Mouse (Mus musculus) limb, embryonic 15.5 days (tissue): Measurements from ENCODE around the gene Surf4. TPM values are rescaled to one million over a fixed set of nuclear protein-coding genes. Genes with fewer than 3 reads are reported as not detected.
"Not testable (repeated sequence)": the region's sequence is repeated elsewhere in the genome, so short reads cannot be mapped to it uniquely, and the experiment has no call there.

Experiments used
- ATAC-seq: fragments of 200-750 bp; cut with Nextera tagmentation; 2 replicates; pipeline ENCODE4 v1.8.0; 2017; ENCODE audit warnings: low read depth, moderate TSS enrichment; ENCODE audit not compliant: insufficient number of reproducible peaks, low FRiP score, low TSS enrichment
- H3K27ac ChIP-seq: fragments of 300-500 bp; sonication (generic); 2 replicates; pipeline ENCODE4 v1.5.1; 2015; ENCODE audit warnings: moderate library complexity, mild to moderate bottlenecking, inconsistent platforms
- H3K27me3 ChIP-seq: fragments of 300-500 bp; sonication (generic); 2 replicates; pipeline ENCODE4 v1.6.1; 2015; ENCODE audit warnings: inconsistent platforms
- H3K36me3 ChIP-seq: fragments of 300-500 bp; sonication (generic); 2 replicates; pipeline ENCODE4 v1.6.1; 2015; ENCODE audit warnings: inconsistent platforms
- H3K4me1 ChIP-seq: fragments of 300-500 bp; sonication (generic); 2 replicates; pipeline ENCODE4 v1.6.1; 2015; ENCODE audit warnings: inconsistent platforms
- H3K4me2 ChIP-seq: fragments of 300-500 bp; sonication (generic); 2 replicates; pipeline ENCODE4 v1.6.1; 2015; ENCODE audit warnings: mild to moderate bottlenecking, inconsistent platforms
- H3K4me3 ChIP-seq: fragments of 300-500 bp; sonication (generic); 2 replicates; pipeline ENCODE4 v1.5.1; 2015; ENCODE audit warnings: mild to moderate bottlenecking, inconsistent platforms
- H3K9ac ChIP-seq: fragments of 300-500 bp; sonication (generic); 2 replicates; pipeline ENCODE4 v1.6.1; 2015; ENCODE audit warnings: inconsistent platforms
- H3K9me3 ChIP-seq: fragments of 300-500 bp; sonication (generic); 2 replicates; pipeline ENCODE4 v1.6.1; 2016; ENCODE audit warnings: inconsistent platforms
- WGBS: fragments of 180-500 bp; shearing (Covaris S2); methylation state at CpG from one replicate; pipeline ENCODE4 v1.1.7; 2015; 5-methylcytosine and 5-hydroxymethylcytosine counted together
- polyA plus RNA-seq: library from polyadenylated mRNA; unstranded; fragments of >200 nt; fragmentation: Nextera tagmentation; extraction: Ambion mirVana; gene quantifications from 2 replicates; pipeline ENCODE4 v1.2.1, GENCODE M21; 2015

Surf4 gene
- polyA plus RNA-seq, 1 experiment from 2014 or later: 323 TPM

- 59% methylated on average over 4 of the region's 4 CpGs for WGBS
- not testable (repeated sequence) for H3K4me2 ChIP-seq, H3K4me3 ChIP-seq, H3K4me1 ChIP-seq, H3K27ac ChIP-seq, H3K9ac ChIP-seq, H3K27me3 ChIP-seq, ATAC-seq, H3K9me3 ChIP-seq
- H3K36me3 ChIP-seq: peaks cover 28% of the 10 kb centered on the region
These were observed 47.6 kb downstream of the Surf4 start for GRCm38 (mm10) chr2:26886170-26886569.

GRCm38 (mm10) chr2:26885541-26885940, 48.2 kb downstream of the Surf4 start:
- WGBS: 93% methylated on average over 2 of the region's 2 CpGs
- peaks cover 22% of the 10 kb centered on the region for H3K36me3 ChIP-seq
- not testable (repeated sequence) for ATAC-seq, H3K4me3 ChIP-seq, H3K27ac ChIP-seq, H3K4me2 ChIP-seq, H3K9ac ChIP-seq, H3K9me3 ChIP-seq, H3K27me3 ChIP-seq, H3K4me1 ChIP-seq

DNA sequence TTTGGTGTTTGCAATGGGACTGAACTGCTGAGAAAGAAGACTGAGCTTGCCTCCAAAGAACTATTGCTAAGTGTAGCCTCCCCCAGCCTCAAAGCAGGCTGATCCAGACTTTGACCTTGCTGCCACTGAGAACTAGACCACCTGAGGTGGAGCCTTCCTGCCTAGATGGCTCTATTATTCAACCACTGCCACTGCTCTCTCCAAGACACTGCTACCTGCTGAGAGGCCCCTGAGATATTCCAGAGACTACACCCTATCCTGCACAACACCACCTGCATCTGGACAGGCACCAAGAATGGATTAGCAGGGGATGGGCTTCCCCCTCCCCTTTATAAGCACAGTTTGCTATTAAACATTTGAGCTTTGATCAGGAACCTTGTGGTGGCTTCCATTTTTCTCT, 55.2 kb downstream of the Surf4 start:
- no peak for ATAC-seq
- H3K9me3 ChIP-seq: no peaks in the 10 kb centered on the region

DNA sequence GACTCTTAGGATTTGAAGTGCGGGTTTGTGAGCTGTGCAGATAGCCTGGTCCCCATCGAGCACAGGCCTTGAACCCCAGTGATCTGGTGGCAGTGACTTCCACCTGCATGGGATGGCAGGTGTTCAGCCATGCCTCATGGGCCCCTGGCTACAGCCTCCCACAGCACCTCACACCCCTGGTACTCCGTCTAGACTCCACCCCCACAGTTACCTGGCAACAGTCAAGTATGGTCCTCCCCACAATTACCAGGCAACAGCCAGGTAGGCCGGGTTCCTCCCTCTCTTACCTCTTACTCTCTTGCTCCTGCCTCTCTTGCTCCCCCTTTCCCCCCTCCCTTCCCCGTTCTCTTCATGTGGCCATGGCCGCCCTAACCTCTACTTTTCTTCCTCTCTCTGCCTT, 63.1 kb downstream of the Surf4 start:
- Histone ChIP-seq H3K4me3 (no peak overlapping the region), H3K27me3 (peaks cover 2% of the 10 kb centered on the region; the same call in 1 of the 2 replicates), H3K27ac (no peak overlapping the region), H3K4me1 (no peaks in the 10 kb centered on the region), H3K9ac (no peak overlapping the region), H3K36me3 (no peaks in the 10 kb centered on the region), H3K4me2 (no peak overlapping the region), H3K9me3 (no peaks in the 10 kb centered on the region)
- ATAC-seq: no peak
- WGBS: 56% methylated on average over 6 of the region's 6 CpGs

More for the DNA sequence above, 55.2 kb downstream of the Surf4 start:
- no peak overlapping the region for H3K27ac ChIP-seq
- no peaks in the 10 kb centered on the region for H3K27me3 ChIP-seq
- H3K36me3 ChIP-seq: no peaks in the 10 kb centered on the region
- no peak overlapping the region for H3K9ac ChIP-seq
- H3K4me1 ChIP-seq: no peaks in the 10 kb centered on the region
- H3K4me3 ChIP-seq: no peak overlapping the region
- no peak overlapping the region for H3K4me2 ChIP-seq

Other genes starting within 250 kb of the Surf4 start
- not detected in 2 replicates for gene Abo, start 68.9 kb downstream of the Surf4 start, polyA plus RNA-seq
- gene Surf6, start 31.0 kb downstream of the Surf4 start, polyA plus RNA-seq: 26.2 and 27.2 TPM in 2 replicates
- 48.3 and 59.8 TPM in 2 replicates for gene Med22, start 23.3 kb downstream of the Surf4 start, polyA plus RNA-seq
- gene Rpl7a, start 23.2 kb downstream of the Surf4 start, polyA plus RNA-seq: 544 and 594 TPM in 2 replicates
- 32.4 and 41.0 TPM in 2 replicates for gene Surf2, start 17.6 kb downstream of the Surf4 start, polyA plus RNA-seq
- 58.0 and 61.3 TPM in 2 replicates for gene Surf1, start 17.4 kb downstream of the Surf4 start, polyA plus RNA-seq
- gene Stkld1, start 119 bp upstream of the Surf4 start, polyA plus RNA-seq: 0.06 and 0.17 TPM in 2 replicates
- 45.2 and 45.9 TPM in 2 replicates for gene Rexo4, start 30.5 kb upstream of the Surf4 start, polyA plus RNA-seq
- 0.06 TPM in 1 of 2 replicates, not detected in the other for gene Adamts13, start 39.5 kb upstream of the Surf4 start, polyA plus RNA-seq
- 72.3 and 79.5 TPM in 2 replicates for gene Cacfd1, start 76.0 kb upstream of the Surf4 start, polyA plus RNA-seq
- gene Slc2a6, start 94.1 kb upstream of the Surf4 start, polyA plus RNA-seq: 0.63 and 1.0 TPM in 2 replicates
- gene Mymk, start 138.3 kb upstream of the Surf4 start, polyA plus RNA-seq: 36.7 and 79.4 TPM in 2 replicates
- gene Adamtsl2, start 145.5 kb upstream of the Surf4 start, polyA plus RNA-seq: 9.1 and 11.7 TPM in 2 replicates
- gene Fam163b, start 208.6 kb upstream of the Surf4 start, polyA plus RNA-seq: 0.08 and 0.16 TPM in 2 replicates
- 0.30 and 0.51 TPM in 2 replicates for gene Dbh, start 231.3 kb upstream of the Surf4 start, polyA plus RNA-seq